Mouse (Mus musculus) megakaryocyte-erythroid progenitor cell, adult 5-6 weeks (primary cell): ENCODE results near the gene Rab31. TPM values are rescaled to one million over a fixed set of nuclear protein-coding genes. Genes with fewer than 3 reads are reported as not detected.
"Not testable (repeated sequence)": the region's sequence is repeated elsewhere in the genome, so short reads cannot be mapped to it uniquely, and the experiment has no call there.

ENCODE experiments used
- ATAC-seq: replicated peaks from 2 replicates; pipeline ENCODE4 v1.8.0; 2016; ENCODE audit warnings: mild to moderate bottlenecking, inconsistent platforms; ENCODE audit not compliant: severe bottlenecking, poor library complexity, low FRiP score, low TSS enrichment
- total RNA-seq, 2 experiments: library from RNA; stranded (forward) in 1 of 2; stranded (reverse) in 1 of 2; fragments of 200-1000, 215-1000 nt in 1 of 2; fragments of >200 nt in 1 of 2; fragmentation: Nextera tagmentation in 1 of 2; gene quantifications; 2 replicates each; pipeline ENCODE4 v1.2.3; 2014 to 2017

Rab31 gene
- total RNA-seq, 2 experiments from 2014 or later = 1.3 to 3.4 TPM

- ATAC-seq = no peak
Observed at GRCm38 (mm10) chr17:65643579-65643978, 129.0 kb downstream of the Rab31 start.

GRCm38 (mm10) chr17:65643051-65643521 lies 129.5 kb downstream of the Rab31 start:
- ATAC-seq = no peak

GRCm38 (mm10) chr17:65642578-65642991 lies 130.0 kb downstream of the Rab31 start:
- no peak for ATAC-seq

GRCm38 (mm10) chr17:65641734-65642218 lies 130.8 kb downstream of the Rab31 start, which contains the start of gene Txndc2:
TSS of gene Txndc2 (minus strand) at chr17:65642168.
- ATAC-seq = no peak

- ATAC-seq = no peak
Observed at GRCm38 (mm10) chr17:65639144-65639543, 133.4 kb downstream of the Rab31 start.

GRCm38 (mm10) chr17:65635715-65636360 lies 136.7 kb downstream of the Rab31 start:
- ATAC-seq = peak; percentile 60

GRCm38 (mm10) chr17:65629943-65630342 lies 142.6 kb downstream of the Rab31 start:
- ATAC-seq = no peak

GRCm38 (mm10) chr17:65628823-65629532 lies 143.6 kb downstream of the Rab31 start:
- ATAC-seq = not testable (repeated sequence)

- no peak for ATAC-seq
Observed at GRCm38 (mm10) chr17:65626301-65626700, 146.3 kb downstream of the Rab31 start.

GRCm38 (mm10) chr17:65625563-65625962 lies 147.0 kb downstream of the Rab31 start:
- ATAC-seq = no peak

- ATAC-seq = no peak
Observed at GRCm38 (mm10) chr17:65623130-65623529, 149.4 kb downstream of the Rab31 start.

- ATAC-seq = no peak
Observed at GRCm38 (mm10) chr17:65618431-65618830, 154.1 kb downstream of the Rab31 start.

GRCm38 (mm10) chr17:65615678-65616077 lies 156.9 kb downstream of the Rab31 start:
- no peak for ATAC-seq

- no peak for ATAC-seq
Observed at GRCm38 (mm10) chr17:65614431-65614830, 158.1 kb downstream of the Rab31 start.

GRCm38 (mm10) chr17:65613463-65614412 lies 158.8 kb downstream of the Rab31 start, which contains the start of gene Vapa:
TSS of gene Vapa (minus strand) at chr17:65613555.
- ATAC-seq = peak; percentile 84

- ATAC-seq = 0 out of 2 replicates have a peak, but pooled peaks have one; percentile 0
Observed at GRCm38 (mm10) chr17:65613142-65613462, 159.4 kb downstream of the Rab31 start.

GRCm38 (mm10) chr17:65612391-65613141 lies 160.0 kb downstream of the Rab31 start:
- ATAC-seq = no peak

- ATAC-seq = no peak
Observed at GRCm38 (mm10) chr17:65611721-65612120, 160.8 kb downstream of the Rab31 start.

- ATAC-seq = peak; percentile 11; the same call in 1 of the 2 replicates
Observed at GRCm38 (mm10) chr17:65608743-65609142, 163.8 kb downstream of the Rab31 start.
